Mouse (Mus musculus): ENCODE measurements around the gene Scgb2a2.
"Not testable (repeated sequence)": the region's sequence is repeated elsewhere in the genome, so short reads cannot be mapped to it uniquely, and the experiment has no call there.

Scgb2a2 gene

DNA sequence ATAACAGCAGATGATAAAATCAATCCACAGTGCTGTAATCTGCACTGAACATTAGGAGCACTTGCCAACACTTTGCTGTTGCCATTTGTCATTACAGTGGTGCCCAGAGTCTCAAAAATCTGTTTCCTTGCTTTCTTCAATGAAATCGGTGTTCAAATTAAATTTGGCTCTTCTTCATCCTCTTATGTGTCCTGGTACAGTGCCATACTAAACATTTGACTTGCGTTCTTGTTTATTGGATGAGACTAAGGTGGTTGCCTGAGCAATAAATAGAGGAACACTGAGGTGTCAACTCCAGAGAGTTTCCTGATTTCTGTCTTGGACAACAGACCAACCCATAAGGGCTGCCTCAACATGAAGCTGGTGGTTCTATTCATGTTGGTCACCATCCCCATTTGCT is at the start of gene Scgb2a2:
TSS of gene Scgb2a2 (plus strand) at position 301 of the 400 bp plus-strand sequence.
- in situ Hi-C loops (cut with MboI, MseI): no loop called here

DNA sequence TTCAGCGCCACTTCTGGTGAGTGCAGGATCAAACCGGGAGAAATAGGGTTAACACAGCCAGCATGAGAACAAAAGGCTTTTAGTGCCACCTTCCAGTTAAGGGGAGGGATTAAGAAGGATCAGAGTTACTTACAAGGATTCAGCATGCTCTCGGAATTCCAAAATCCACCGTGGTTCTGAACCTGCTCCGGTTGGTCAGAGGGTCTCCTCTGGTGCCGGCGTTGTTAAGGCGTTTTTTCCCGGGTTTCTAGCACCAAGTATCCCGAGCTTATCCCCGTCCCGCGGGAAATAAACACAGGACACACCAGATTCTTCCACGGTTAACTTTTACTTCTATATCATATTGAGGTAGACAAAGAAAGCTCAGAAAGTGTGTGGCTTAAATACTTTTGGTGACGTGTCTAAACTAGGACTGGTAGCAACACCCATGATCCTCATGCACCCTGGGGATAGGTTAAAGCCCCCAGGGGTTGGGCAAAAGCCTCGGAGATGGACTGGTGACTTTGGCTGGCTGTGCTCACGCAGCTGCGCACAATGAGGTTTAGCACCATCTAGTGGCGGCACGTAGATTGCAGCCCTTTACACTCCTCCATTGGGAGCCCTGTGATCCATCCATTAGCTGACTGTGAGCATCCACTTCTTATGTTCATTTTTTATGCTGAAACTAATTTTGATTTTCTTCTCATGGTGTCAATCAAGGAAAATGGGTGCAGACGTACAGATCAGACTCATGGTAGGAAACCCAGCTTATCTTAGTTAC is 10.6 kb upstream of the Scgb2a2 start:
- in situ Hi-C loops (cut with MboI, MseI): not testable (repeated sequence)

DNA sequence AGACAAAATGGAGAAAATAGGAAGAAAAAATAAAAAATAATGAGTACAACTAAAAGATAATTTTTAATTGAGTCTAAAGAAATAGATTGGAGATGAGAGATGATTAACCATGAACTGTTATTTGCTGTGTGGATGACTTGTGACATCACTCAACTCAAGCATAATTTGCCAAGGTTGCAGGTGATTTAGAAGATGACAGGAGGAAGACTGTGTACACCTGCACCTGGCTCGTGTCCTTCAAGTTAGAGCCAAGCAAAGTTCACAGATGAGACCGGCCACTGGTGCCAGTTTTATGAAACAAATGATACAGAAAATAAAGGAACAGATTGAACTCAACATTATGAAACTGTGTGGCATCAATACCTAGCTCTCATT is 10.0 kb upstream of the Scgb2a2 start:
- in situ Hi-C loops (cut with MboI, MseI): no loop called here

DNA sequence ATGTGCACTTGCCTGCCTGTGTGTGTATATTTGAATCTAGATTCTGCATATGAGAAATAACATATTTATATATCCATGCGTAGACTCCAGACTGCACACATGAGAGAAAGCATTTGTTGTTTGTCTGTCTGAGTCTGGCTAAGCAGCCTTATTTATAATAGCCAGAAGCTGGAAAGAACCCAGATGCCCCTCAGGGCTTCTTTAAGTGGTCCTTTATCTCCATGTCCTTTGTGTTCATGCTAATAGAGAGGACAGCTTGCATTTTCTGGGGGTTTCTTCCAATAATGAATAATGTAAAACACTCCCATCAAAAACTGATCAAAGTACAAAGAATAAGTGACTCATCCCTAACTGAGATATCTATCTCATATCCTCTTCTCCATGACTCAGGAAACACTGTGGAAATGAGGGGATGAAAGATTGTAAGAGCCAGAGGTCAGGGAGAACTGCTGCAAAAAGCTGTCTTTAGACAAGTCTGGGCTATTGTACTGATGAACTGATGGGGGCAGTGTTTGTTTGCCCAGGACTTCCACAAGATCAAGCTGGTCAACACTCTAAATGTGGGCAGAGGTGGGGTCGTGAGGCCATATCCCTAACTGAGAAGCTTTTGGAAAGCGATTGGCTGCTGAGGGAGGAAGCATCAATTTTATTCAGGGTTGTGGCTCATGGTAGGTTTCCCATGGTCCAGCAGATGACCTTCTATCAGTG is 2.2 kb downstream of the Scgb2a2 start:
- in situ Hi-C loops (cut with MboI, MseI): loop anchor here (10.0 kb wide), 1 partner anchor 1245 kb away; no protein-coding TSS in a partner anchor

DNA sequence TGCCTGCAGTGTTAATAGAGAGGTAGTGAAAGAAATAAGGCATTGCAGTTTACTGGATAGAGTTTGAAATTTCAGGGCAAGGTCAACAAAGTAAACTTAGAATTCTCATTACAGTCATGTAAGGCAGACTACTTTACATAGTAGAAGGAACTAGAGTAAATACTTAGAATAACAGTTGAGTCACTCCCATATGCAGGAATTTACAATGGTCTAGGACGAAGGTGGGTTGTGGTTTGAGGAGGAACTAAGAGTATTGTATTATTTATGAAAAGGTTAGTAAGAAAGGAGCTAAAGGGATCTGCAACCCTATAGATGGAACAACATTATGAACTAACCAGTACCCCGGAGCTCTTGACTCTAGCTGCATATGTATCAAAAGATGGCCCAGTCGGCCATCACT is 13.5 kb downstream of the Scgb2a2 start:
- in situ Hi-C loops (cut with MboI, MseI): not testable (repeated sequence)

DNA sequence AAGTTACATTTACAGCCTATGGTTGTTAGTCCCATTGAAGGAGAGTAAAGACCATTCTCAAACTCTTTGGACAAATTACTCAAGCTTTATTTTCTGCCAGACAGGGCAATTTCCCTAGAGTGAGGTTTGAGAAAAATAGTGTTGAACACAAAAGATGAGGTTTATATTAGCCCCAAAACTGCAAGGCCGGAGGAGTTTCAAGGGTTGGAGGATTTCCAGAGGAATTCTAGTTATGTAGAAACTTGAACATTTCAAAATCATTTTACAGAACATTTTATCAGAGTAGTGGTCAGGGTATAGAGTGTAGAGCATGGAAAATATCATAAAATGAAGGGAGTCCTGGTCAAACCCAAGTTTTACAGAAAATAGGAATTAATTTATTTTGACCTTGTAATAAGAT is 17.5 kb downstream of the Scgb2a2 start:
- in situ Hi-C loops (cut with MboI, MseI): no loop called here

DNA sequence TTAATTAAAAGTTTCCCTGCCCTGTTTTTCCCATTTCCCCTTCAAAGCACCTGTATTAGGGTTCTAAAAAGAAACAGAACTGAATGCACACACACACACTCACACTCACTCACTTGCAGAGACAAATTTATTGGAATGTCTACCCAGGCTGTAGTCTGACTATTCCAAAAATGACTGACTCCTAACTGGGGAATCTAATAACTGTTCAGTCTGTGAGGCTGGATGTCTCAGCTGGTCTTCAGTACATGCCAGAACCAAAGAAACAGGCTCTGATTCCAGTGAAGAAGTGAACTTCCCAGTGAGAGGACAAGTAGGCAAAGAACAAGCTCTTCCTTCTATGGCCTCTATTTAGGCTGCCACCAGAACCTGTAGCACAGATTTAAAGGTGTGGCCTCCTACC is 18.1 kb downstream of the Scgb2a2 start:
- in situ Hi-C loops (cut with MboI, MseI): no loop called here

DNA sequence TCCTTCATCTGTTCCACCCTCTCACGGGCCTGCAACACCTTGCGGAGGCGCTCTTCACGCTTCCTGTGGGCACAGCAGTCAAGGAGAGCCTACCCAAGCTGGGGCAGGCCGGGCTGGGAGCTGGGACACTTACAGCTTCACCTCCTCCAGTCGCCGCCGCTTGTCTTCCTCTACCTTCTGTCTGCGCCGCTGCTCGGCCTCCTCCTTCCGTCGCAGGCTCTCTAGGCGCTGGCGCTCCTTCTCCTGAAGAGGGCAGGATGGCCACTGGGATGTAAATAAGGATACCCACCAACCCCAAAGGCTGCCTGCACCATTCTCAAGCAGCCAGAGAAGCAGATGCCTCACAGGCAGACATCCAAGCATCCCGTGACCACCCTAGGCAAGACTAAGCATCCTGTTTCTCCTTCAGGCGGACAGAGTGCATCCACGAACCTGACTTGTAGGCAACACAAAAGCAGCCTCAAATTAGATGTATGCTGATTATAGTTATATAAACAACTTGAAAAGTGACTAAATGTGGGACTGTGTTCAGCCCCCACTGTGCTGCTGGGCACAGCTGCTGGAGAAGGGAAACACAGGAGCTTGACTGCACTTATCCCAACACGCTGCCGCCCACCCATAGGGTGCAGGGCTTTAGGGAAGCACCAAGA is 30.9 kb downstream of the Scgb2a2 start:
- in situ Hi-C loops (cut with MboI, MseI): no loop called here

DNA sequence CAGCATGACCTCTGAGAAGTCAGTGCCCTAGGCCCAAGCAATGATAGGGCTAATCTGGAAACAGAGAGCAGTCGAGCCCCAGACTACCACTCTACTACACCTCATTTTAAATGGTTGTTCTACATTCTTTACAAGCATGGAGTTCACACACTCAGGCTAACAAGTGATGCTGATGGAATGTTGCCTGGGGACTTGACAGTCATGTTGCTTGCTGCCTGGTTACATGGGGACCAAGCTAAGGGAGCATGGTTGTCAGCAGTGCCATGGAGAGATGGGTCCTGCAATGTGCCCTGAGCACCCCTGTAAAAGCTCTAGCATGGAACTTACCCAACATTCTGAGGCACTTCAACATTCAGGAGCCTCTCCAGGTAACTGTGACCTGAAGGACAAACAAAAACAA is 39.0 kb downstream of the Scgb2a2 start:
- in situ Hi-C loops (cut with MboI, MseI): no loop called here

DNA sequence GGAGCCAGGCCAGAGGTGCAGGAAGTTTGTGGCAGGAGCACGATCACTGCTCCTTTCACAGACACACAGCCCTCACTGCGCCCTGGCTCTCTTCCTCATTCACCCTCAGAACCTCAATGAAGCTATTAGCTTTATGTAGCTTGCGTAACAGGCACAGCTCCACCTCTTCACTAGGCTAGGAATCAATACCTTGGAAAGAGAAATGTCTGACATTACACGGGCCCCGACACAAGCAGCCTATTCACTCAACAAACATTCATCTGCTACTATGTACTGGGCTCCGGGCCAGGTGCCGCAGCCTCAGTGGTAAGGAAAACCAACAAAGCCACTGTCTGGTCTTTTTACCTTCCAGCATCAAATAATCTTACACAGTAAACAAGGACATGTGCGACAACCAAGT is 39.4 kb downstream of the Scgb2a2 start:
- in situ Hi-C loops (cut with MboI, MseI): no loop called here

DNA sequence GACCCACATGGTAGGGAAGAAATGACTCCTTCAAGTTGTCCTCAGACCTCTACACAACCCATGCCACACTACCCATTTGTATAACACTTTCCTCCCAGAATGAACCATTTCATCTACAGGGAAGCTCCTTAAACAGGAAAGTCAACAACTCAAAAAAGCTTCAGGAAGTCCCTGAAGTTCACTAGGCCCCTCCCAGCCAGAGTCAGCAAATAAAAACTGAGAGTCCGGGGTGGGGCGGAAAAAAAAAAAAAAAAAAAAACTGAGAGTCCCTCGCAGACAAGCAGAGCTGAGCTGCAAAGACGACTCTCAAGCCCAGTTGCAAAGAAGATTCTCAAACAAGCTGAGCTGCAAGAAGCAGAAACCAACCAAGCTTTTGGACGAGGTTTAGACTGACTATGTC is 48.7 kb downstream of the Scgb2a2 start:
- in situ Hi-C loops (cut with MboI, MseI): no loop called here

DNA sequence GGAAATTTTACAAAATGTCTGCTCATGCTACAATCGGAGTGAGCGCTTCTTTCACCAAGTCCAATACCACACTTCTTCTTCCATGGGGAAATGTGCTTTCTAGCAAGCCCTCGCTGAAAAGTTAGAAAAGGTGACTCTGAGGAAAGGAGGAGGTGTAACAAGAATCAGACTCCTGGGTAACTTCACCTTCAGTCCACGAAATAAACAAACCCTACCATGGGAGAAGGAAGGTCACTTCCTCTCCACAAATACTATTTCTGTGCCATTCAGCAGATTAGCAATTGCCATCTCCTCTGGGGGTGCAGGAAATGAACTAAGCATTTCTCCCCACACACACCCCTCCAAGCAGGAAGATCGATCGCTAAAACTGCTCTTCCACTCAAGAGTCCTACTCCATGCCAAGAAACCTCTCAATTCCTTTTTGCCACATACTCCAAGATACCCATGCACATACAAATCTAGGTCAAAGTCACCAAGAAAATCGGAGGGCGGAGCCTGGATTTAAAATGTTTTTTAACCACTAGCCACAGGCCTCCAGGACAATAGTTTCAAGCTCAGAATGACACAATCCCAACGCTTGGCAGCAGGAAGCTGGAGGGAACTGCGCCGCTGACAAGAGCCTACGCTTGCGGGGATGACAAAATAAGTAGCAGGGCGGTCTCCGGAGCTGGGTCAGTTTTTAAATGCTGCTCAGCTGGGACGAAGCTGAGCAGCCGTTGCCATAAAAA is 51.1 kb downstream of the Scgb2a2 start:
- in situ Hi-C loops (cut with MboI, MseI): no loop called here

DNA sequence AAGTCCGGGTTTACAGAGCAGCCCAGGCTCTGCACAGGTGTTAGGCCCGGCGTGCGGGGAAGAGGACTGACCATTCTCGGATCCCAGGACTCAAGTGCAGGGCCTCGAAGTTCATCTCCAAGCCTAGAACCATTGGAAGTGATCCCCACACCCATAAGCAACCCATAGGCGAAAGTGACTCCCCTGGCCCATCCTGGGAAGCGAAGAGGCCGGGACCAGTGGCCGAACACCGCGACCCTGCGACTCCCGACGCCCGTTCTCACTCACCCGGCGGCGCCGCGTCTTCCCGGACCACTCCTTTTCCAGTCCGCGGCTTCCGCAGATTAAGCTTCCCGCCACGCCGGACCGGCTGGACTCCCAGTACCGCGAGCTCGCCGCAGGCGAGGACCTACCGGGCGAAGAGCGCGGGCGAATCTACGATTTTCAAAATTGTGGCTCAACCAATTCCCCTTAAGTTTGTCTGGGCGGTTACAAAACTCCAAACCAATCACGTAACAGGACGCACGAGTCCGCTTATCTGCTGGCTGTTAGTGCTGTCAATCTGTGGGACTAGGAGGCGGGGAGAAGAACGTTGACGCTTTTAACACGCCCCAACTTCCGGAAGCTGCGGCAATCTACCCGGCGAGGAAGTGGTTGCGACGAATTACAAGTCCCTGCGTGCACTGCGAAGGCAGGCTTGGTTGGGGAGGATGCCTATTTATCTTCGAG is 51.9 kb downstream of the Scgb2a2 start, which contains the start of gene Incenp:
TSS of gene Incenp (minus strand) at position 480 of the 708 bp plus-strand sequence.
- in situ Hi-C loops (cut with MboI, MseI): no loop called here

DNA sequence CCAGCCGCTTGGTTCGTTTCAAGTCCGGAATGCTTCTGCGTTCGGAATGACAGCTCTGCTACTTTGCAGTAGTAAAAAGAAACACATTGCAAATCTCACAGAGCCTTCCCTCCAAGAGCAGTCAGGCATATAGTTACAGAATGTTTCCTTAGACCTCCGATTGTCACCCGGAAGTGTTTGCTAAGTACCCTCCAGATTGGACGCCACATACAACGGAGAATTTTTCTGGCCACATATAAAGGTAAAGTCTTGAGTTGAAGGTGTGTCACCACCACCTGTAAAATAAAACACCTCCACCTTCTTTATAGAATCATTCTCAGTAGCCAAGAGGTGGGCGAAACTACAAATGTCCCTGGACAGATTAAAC is 52.4 kb downstream of the Scgb2a2 start:
- in situ Hi-C loops (cut with MboI, MseI): no loop called here

DNA sequence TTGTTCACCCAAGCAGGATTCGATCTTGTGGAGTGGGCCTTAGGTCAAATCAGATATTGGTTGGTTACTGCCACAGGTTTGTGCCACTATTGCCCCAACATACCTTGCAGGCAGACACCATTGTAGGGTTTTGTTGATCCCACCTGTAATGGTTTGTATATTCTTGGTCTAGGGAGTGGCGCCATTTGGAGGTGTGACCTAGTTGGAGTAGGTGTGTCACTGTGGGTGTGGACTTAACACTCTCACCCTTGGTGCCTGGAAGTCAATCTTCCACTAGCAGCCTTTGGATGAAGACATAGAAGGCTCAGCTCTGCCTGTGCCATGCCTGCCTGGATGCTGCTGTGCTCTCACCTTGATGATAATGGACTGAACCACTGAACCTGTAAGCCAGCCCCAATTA is 53.3 kb downstream of the Scgb2a2 start:
- in situ Hi-C loops (cut with MboI, MseI): not testable (repeated sequence)

Measured in T-helper 2 cell (primary cell).